In the genomic region with DNA sequence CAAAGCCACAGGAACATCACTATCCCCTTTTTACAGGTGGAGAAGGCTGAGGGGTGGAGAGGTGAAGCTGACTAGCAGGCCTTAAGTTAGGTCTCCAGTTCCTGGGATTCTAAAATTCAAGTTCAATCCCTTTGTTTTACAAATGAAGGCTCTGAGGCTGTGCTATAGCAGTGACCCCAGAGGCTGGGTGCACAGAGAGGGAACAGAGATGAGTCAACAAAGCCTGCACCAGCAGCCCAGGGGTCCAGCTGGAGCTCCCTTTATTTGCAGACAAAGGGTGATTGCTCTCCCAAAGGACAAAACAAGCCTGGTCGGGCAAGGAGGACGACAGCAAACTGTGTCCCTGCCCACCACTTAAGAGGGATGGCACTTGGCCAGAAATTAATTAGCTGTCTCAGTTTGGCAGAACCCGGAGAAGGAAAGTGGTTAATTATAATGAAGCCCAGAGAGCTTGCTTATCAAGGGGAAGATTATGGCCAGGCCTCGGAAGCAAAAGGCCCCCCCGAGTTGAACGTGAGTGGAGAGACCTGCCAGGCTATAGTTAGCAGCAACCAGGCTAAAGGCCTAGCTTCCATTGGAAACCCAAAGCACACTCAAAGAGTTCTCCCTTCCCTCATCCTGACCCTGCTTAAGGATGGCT, we compare ENCODE assay signal across 9 mouse cellular contexts. TPM values are rescaled to one million over a fixed set of nuclear protein-coding genes. Genes with fewer than 3 reads are reported as not detected.
DNase-seq lines count a peak whose midpoint lies in the region; ATAC-seq lines count a peak whose summit lies in the region.
"Had no signal": no experiment of that assay in that cellular context is flagged by ENCODE, and none has a peak within 500 bp of the region (broad histone marks: within the 10 kb centered on the region; RNA-seq: fewer than 3 reads in every experiment).

No protein-coding gene starts in this region.

- no peak overlapping the region for H3K9ac ChIP-seq in midbrain, embryonic 12.5 days (replicated peaks)

- H3K9me3 ChIP-seq in forebrain, embryonic 10.5 days = no peaks in the 10 kb centered on the region
- no peaks in the 10 kb centered on the region for H3K9me3 ChIP-seq in midbrain, embryonic 12.5 days

- no peaks in the 10 kb centered on the region for H3K27me3 ChIP-seq in forebrain, embryonic 10.5 days (ENCODE audit: poor library complexity, severe bottlenecking)
- H3K27me3 ChIP-seq in midbrain, embryonic 12.5 days = no peaks in the 10 kb centered on the region

- no peak overlapping the region for H3K4me3 ChIP-seq in forebrain, embryonic 10.5 days
- no peak overlapping the region for H3K4me3 ChIP-seq in midbrain, embryonic 12.5 days

- H3K36me3 ChIP-seq in forebrain, embryonic 10.5 days (replicated peaks) = no peaks in the 10 kb centered on the region
- no peaks in the 10 kb centered on the region for H3K36me3 ChIP-seq in midbrain, embryonic 12.5 days

- DNase-seq in embryo, embryonic 11 days = peak; percentile 16
- DNase-seq in embryo, embryonic 10 days (ENCODE audit: low spot score) = no peak
- DNase-seq in forebrain, embryonic 10.5 days (ENCODE audit: extremely low spot score, low spot score) = no peak
- peak; percentile 22 to 54 for DNase-seq in heart, postnatal 14 days
- no peak for DNase-seq in adrenal gland, postnatal 10 days
- no peak for DNase-seq in spleen, postnatal 14 days (ENCODE audit: low spot score in 2 of 2)
- DNase-seq in right cerebral cortex, postnatal 25 days = no peak
- DNase-seq: adrenal gland, postnatal 36 days had no signal

- peaks cover 20% of the 10 kb centered on the region for H3K4me1 ChIP-seq in forebrain, embryonic 10.5 days
- H3K4me1 ChIP-seq in midbrain, embryonic 12.5 days = peaks cover 16% of the 10 kb centered on the region

- peak overlapping the region; percentile 79 for H3K27ac ChIP-seq in forebrain, embryonic 10.5 days
- peak overlapping the region; percentile 61 for H3K27ac ChIP-seq in midbrain, embryonic 12.5 days (replicated peaks)

- ATAC-seq in midbrain, embryonic 12.5 days (ENCODE audit: low FRiP score, low read depth) = peak; percentile 60

- WGBS in forebrain, embryonic 10.5 days = 21% methylated on average over 6 of the region's 6 CpGs
- 19% methylated on average over 6 of the region's 6 CpGs for whole genome bisulfite sequencing in midbrain, embryonic 12.5 days

- no peak overlapping the region for H3K4me2 ChIP-seq in midbrain, embryonic 12.5 days (replicated peaks)

- intact Hi-C loops in heart, postnatal 14 days (cut with DNase I) = no loop called here

RNA-seq across cellular contexts. Expression of gene Oprd1, which starts 15.2 kb away (rescaled TPM):
- polyA plus RNA-seq in forebrain, embryonic 10.5 days (2016; fragmentation: Nextera tagmentation; extraction: Ambion mirVana) = 0.11 TPM in 1 of 2 replicates, not detected in the other
- total RNA-seq in heart, postnatal 14 days (2021) = under 1 TPM; 0.19 to 0.20 TPM
- polyA plus RNA-seq in midbrain, embryonic 12.5 days (2016; fragmentation: Nextera tagmentation; extraction: Ambion mirVana) = 0.10 TPM in 1 of 2 replicates, not detected in the other
- under 1 TPM; 0.51 to 0.55 TPM for total RNA-seq in adrenal gland, postnatal 10 days (2021)

RNA-seq across cellular contexts. Expression of gene Epb41, which starts 54.0 kb away (rescaled TPM):
- 115 and 123 TPM in 2 replicates for polyA plus RNA-seq in forebrain, embryonic 10.5 days (2016; fragmentation: Nextera tagmentation; extraction: Ambion mirVana)
- 100 to 1,000 TPM; 216 to 281 TPM for total RNA-seq in heart, postnatal 14 days (2021)
- polyA plus RNA-seq in midbrain, embryonic 12.5 days (2016; fragmentation: Nextera tagmentation; extraction: Ambion mirVana) = 227 and 251 TPM in 2 replicates
- 10 to 100 TPM; 77.8 to 79.6 TPM for total RNA-seq in adrenal gland, postnatal 10 days (2021)

RNA-seq across cellular contexts. Expression of gene Gm10300, which starts 54.6 kb away (rescaled TPM):
- not detected in 2 replicates for polyA plus RNA-seq in forebrain, embryonic 10.5 days (2016; fragmentation: Nextera tagmentation; extraction: Ambion mirVana)
- under 1 TPM; 0.15 to 0.19 TPM for total RNA-seq in heart, postnatal 14 days (2021)
- 0.15 TPM in 1 of 2 replicates, not detected in the other for polyA plus RNA-seq in midbrain, embryonic 12.5 days (2016; fragmentation: Nextera tagmentation; extraction: Ambion mirVana)
- under 1 TPM; 0.15 to 0.55 TPM for total RNA-seq in adrenal gland, postnatal 10 days (2021)

Comparison
In these comparisons a context has a peak if more than half of its experiments do, and no peak if none do; other contexts are left out.
1. DNase-seq: peak in embryo, embryonic 11 days (single experiment) and heart, postnatal 14 days (2 of 2); none in embryo, embryonic 10 days (single experiment), forebrain, embryonic 10.5 days (single experiment), adrenal gland, postnatal 10 days (single experiment), spleen, postnatal 14 days (0 of 2) and right cerebral cortex, postnatal 25 days (single experiment).